Mouse (Mus musculus) ES-E14 (cell line): ENCODE results near the gene Otud7a.

Experiments used
- CHD2 ChIP-seq: IDR thresholded peaks from 2 replicates; pipeline ENCODE4 v1.6.1; 2014; ENCODE audit warnings: mild to moderate bottlenecking, low read depth, low read length, inconsistent platforms
- ZC3H11A ChIP-seq: IDR thresholded peaks from 2 replicates; pipeline ENCODE4 v1.6.1; 2012; ENCODE audit warnings: low read depth, mild to moderate bottlenecking, inconsistent platforms, low read length, borderline replicate concordance
- ZNF384 ChIP-seq: IDR thresholded peaks from 2 replicates; pipeline ENCODE4 v1.6.1; 2012; ENCODE audit warnings: low read depth, low read length, inconsistent platforms

GRCm38 (mm10) chr7:63757678-63758239 is 313.2 kb downstream of the Otud7a start:
- TF ChIP-seq CHD2: no peak
- no peak for TF ChIP-seq ZC3H11A
- no peak for TF ChIP-seq ZNF384
